Mouse (Mus musculus): ENCODE measurements around the gene Tmem235.
"Not testable (repeated sequence)": the region's sequence is repeated elsewhere in the genome, so short reads cannot be mapped to it uniquely, and the experiment has no call there.

The Tmem235 gene

GRCm38 (mm10) chr11:117860601-117861000 lies at the start of gene Tmem235:
Gene Tmem235, plus strand, starts transcription at chr11:117860752.
- DNase-seq (ENCODE audit: low spot score): no peak

GRCm38 (mm10) chr11:117813867-117814266 lies 46.7 kb upstream of the Tmem235 start:
- DNase-seq (ENCODE audit: low spot score): no peak

- no peak for DNase-seq (ENCODE audit: low spot score)
Measured at GRCm38 (mm10) chr11:117814704-117815366, 45.7 kb upstream of the Tmem235 start.

GRCm38 (mm10) chr11:117815850-117816249 lies 44.7 kb upstream of the Tmem235 start:
- not testable (repeated sequence) for DNase-seq (ENCODE audit: low spot score)

GRCm38 (mm10) chr11:117816389-117816996 lies 44.1 kb upstream of the Tmem235 start:
- DNase-seq (ENCODE audit: low spot score): no peak

GRCm38 (mm10) chr11:117819095-117819494 lies 41.5 kb upstream of the Tmem235 start:
- DNase-seq (ENCODE audit: low spot score): no peak

GRCm38 (mm10) chr11:117820173-117820572 lies 40.4 kb upstream of the Tmem235 start:
- no peak for DNase-seq (ENCODE audit: low spot score)

- no peak for DNase-seq (ENCODE audit: low spot score)
Measured at GRCm38 (mm10) chr11:117821868-117822267, 38.7 kb upstream of the Tmem235 start.

- DNase-seq (ENCODE audit: low spot score): no peak
Measured at GRCm38 (mm10) chr11:117822728-117823241, 37.8 kb upstream of the Tmem235 start.

- no peak for DNase-seq (ENCODE audit: low spot score)
Measured at GRCm38 (mm10) chr11:117823411-117823810, 37.1 kb upstream of the Tmem235 start.

- peak; percentile 90 for DNase-seq (ENCODE audit: low spot score)
Measured at GRCm38 (mm10) chr11:117824060-117824969, 36.2 kb upstream of the Tmem235 start.

GRCm38 (mm10) chr11:117825333-117826101 lies 35.0 kb upstream of the Tmem235 start, which contains the start of the genes Afmid and Tk1:
Gene Afmid, plus strand, starts transcription at chr11:117825924.
Gene Tk1, minus strand, starts transcription at chr11:117826092.
- peak; percentile 95 for DNase-seq (ENCODE audit: low spot score)

GRCm38 (mm10) chr11:117826164-117826563 lies 34.4 kb upstream of the Tmem235 start:
- DNase-seq (ENCODE audit: low spot score): peak; percentile 69

GRCm38 (mm10) chr11:117826916-117827315 lies 33.6 kb upstream of the Tmem235 start:
- DNase-seq (ENCODE audit: low spot score): no peak

- no peak for DNase-seq (ENCODE audit: low spot score)
Measured at GRCm38 (mm10) chr11:117827386-117827785, 33.2 kb upstream of the Tmem235 start.

- DNase-seq (ENCODE audit: low spot score): no peak
Measured at GRCm38 (mm10) chr11:117828149-117828887, 32.2 kb upstream of the Tmem235 start.

- no peak for DNase-seq (ENCODE audit: low spot score)
Measured at GRCm38 (mm10) chr11:117828888-117829604, 31.5 kb upstream of the Tmem235 start.

- DNase-seq (ENCODE audit: low spot score): no peak
Measured at GRCm38 (mm10) chr11:117829671-117830215, 30.8 kb upstream of the Tmem235 start.

GRCm38 (mm10) chr11:117830401-117830800 lies 30.2 kb upstream of the Tmem235 start:
- DNase-seq (ENCODE audit: low spot score): no peak
